Mouse (Mus musculus): ENCODE measurements around the gene Rab11b. TPM values are rescaled to one million over a fixed set of nuclear protein-coding genes. Genes with fewer than 3 reads are reported as not detected.

Gene Rab11b
- 84.2 and 94.7 TPM in 2 replicates for polyA plus RNA-seq (2012; rRNA removed)

GRCm38 (mm10) chr17:33760255-33761165, at the start of gene Rab11b:
TSS of gene Rab11b (minus strand) at chr17:33760530.

GRCm38 (mm10) chr17:33781124-33781977, 21.0 kb upstream of the Rab11b start, which contains the start of gene Angptl4:
TSS of gene Angptl4 (minus strand) at chr17:33781830.

GRCm38 (mm10) chr17:33718384-33718881, 41.9 kb downstream of the Rab11b start, which contains the start of gene March2:
TSS of gene March2 (minus strand) at chr17:33718670.

Other genes starting within 250 kb of the Rab11b start
- 8.1 and 9.1 TPM in 2 replicates for gene Adamts10, start 236.3 kb downstream of the Rab11b start, polyA plus RNA-seq (2012; rRNA removed)
- 3.1 and 4.3 TPM in 2 replicates for gene Myo1f, start 204.8 kb downstream of the Rab11b start, polyA plus RNA-seq (2012; rRNA removed)
- 18.4 and 23.1 TPM in 2 replicates for gene Zfp414, start 131.4 kb downstream of the Rab11b start, polyA plus RNA-seq (2012; rRNA removed)
- gene Pram1, start 122.5 kb downstream of the Rab11b start, polyA plus RNA-seq (2012; rRNA removed) = 1.1 and 1.8 TPM in 2 replicates
- 158 and 161 TPM in 2 replicates for gene Hnrnpm, start 73.7 kb downstream of the Rab11b start, polyA plus RNA-seq (2012; rRNA removed)
- 133 and 171 TPM in 2 replicates for gene March2, start 41.9 kb downstream of the Rab11b start, polyA plus RNA-seq (2012; rRNA removed)
- gene Angptl4, start 21.3 kb upstream of the Rab11b start, polyA plus RNA-seq (2012; rRNA removed) = 5.3 and 6.5 TPM in 2 replicates
- gene Kank3, start 50.0 kb upstream of the Rab11b start, polyA plus RNA-seq (2012; rRNA removed) = 7.5 and 8.2 TPM in 2 replicates
- gene Rps28, start 64.0 kb upstream of the Rab11b start, polyA plus RNA-seq (2012; rRNA removed) = 798 and 847 TPM in 2 replicates
- gene Ndufa7, start 64.0 kb upstream of the Rab11b start, polyA plus RNA-seq (2012; rRNA removed) = 125 and 147 TPM in 2 replicates
- 6.8 TPM in 2 replicates for gene Cd320, start 82.6 kb upstream of the Rab11b start, polyA plus RNA-seq (2012; rRNA removed)
- gene Gm7029, start 113.3 kb upstream of the Rab11b start, polyA plus RNA-seq (2012; rRNA removed) = not detected in 2 replicates
- 37.2 and 40.2 TPM in 2 replicates for gene Kifc1, start 130.1 kb upstream of the Rab11b start, polyA plus RNA-seq (2012; rRNA removed)
- gene Platr17, start 144.6 kb upstream of the Rab11b start, polyA plus RNA-seq (2012; rRNA removed) = 0.45 and 0.64 TPM in 2 replicates
- gene Daxx, start 148.9 kb upstream of the Rab11b start, polyA plus RNA-seq (2012; rRNA removed) = 13.5 and 16.7 TPM in 2 replicates
- gene Tapbp, start 155.4 kb upstream of the Rab11b start, polyA plus RNA-seq (2012; rRNA removed) = 8.7 and 12.3 TPM in 2 replicates
- 10.9 and 11.4 TPM in 2 replicates for gene Zbtb22, start 155.4 kb upstream of the Rab11b start, polyA plus RNA-seq (2012; rRNA removed)
- gene Rgl2, start 169.0 kb upstream of the Rab11b start, polyA plus RNA-seq (2012; rRNA removed) = 15.3 and 15.4 TPM in 2 replicates
- 72.9 and 74.1 TPM in 2 replicates for gene Pfdn6, start 179.8 kb upstream of the Rab11b start, polyA plus RNA-seq (2012; rRNA removed)
- gene Wdr46, start 180.1 kb upstream of the Rab11b start, polyA plus RNA-seq (2012; rRNA removed) = 17.6 and 21.4 TPM in 2 replicates
- 1.0 and 1.2 TPM in 2 replicates for gene B3galt4, start 191.0 kb upstream of the Rab11b start, polyA plus RNA-seq (2012; rRNA removed)
- gene Vps52, start 195.3 kb upstream of the Rab11b start, polyA plus RNA-seq (2012; rRNA removed) = 15.7 and 18.1 TPM in 2 replicates
- 1,154 and 1,315 TPM in 2 replicates for gene Rps18, start 195.5 kb upstream of the Rab11b start, polyA plus RNA-seq (2012; rRNA removed)
- 115 and 137 TPM in 2 replicates for gene H2-K1, start 239.8 kb upstream of the Rab11b start, polyA plus RNA-seq (2012; rRNA removed)

All from liver, embryonic 14 days (tissue).